Mouse (Mus musculus) midbrain, postnatal 0 days (tissue): Measurements from ENCODE around the gene Gabbr2. TPM values are rescaled to one million over a fixed set of nuclear protein-coding genes. Genes with fewer than 3 reads are reported as not detected.

ENCODE experiments used
- ATAC-seq: fragments of 200-750 bp; cut with Nextera tagmentation; 2 replicates; pipeline ENCODE4 v1.8.0; 2017; ENCODE audit warnings: moderate number of reproducible peaks, mild to moderate bottlenecking, moderate TSS enrichment, moderate library complexity; ENCODE audit not compliant: low FRiP score
- DNase-seq: peaks from one replicate; pipeline ENCODE4 v3.0.0-alpha.2; 2015; ENCODE audit warnings: low spot score
- H3K27ac ChIP-seq: fragments of 300-500 bp; sonication (generic); 2 replicates; pipeline ENCODE4 v1.5.1; 2014; ENCODE audit warnings: low read depth, mild to moderate bottlenecking, low read length, mixed read lengths
- H3K27me3 ChIP-seq: fragments of 300-500 bp; sonication (generic); 2 replicates; pipeline ENCODE4 v1.6.1; 2014; ENCODE audit warnings: low read length, control low read depth, mixed read lengths; ENCODE audit not compliant: insufficient read depth
- H3K36me3 ChIP-seq: fragments of 300-500 bp; sonication (generic); 2 replicates; pipeline ENCODE4 v1.6.1; 2014; ENCODE audit warnings: low read length, control low read depth, mixed read lengths; ENCODE audit not compliant: insufficient read depth
- H3K4me1 ChIP-seq: fragments of 300-500 bp; sonication (generic); 2 replicates; pipeline ENCODE4 v1.6.1; 2014; ENCODE audit warnings: mild to moderate bottlenecking, control low read depth, antibody characterized with exemption, low read length, mixed read lengths; ENCODE audit not compliant: insufficient read depth
- H3K4me2 ChIP-seq: fragments of 300-500 bp; sonication (generic); 2 replicates; pipeline ENCODE4 v1.6.1; 2014; ENCODE audit warnings: low read depth, mild to moderate bottlenecking, low read length, mixed read lengths; ENCODE audit not compliant: poor library complexity, severe bottlenecking
- H3K4me3 ChIP-seq: fragments of 300-500 bp; sonication (generic); 2 replicates; pipeline ENCODE4 v1.5.1; 2014; ENCODE audit warnings: low read depth, mild to moderate bottlenecking, low read length, moderate library complexity
- H3K9ac ChIP-seq: fragments of 300-500 bp; sonication (generic); replicated peaks from 2 replicates; pipeline ENCODE4 v1.6.1; 2014; ENCODE audit warnings: mild to moderate bottlenecking, low read length, moderate library complexity, mixed read lengths; ENCODE audit not compliant: poor library complexity, severe bottlenecking
- H3K9me3 ChIP-seq: fragments of 300-500 bp; sonication (generic); 2 replicates; pipeline ENCODE4 v1.6.1; 2016; ENCODE audit warnings: low read length, control low read depth
- CTCF ChIP-seq: IDR thresholded peaks from 2 replicates; pipeline ENCODE4 v1.5.1; 2016; ENCODE audit warnings: antibody characterized with exemption, mild to moderate bottlenecking
- WGBS: fragments of 180-500 bp; shearing (Covaris S2); extraction: QIAGEN DNeasy Blood & Tissue Kit; methylation state at CpG from one replicate; pipeline ENCODE4 v1.1.7; 2014; 5-methylcytosine and 5-hydroxymethylcytosine counted together
- polyA plus RNA-seq: library from polyadenylated mRNA; unstranded; fragments of >200 nt; fragmentation: Nextera tagmentation; extraction: Ambion mirVana; gene quantifications from 2 replicates; pipeline ENCODE4 v1.2.1, GENCODE M21; 2015
- total RNA-seq: library from RNA; depleted of rRNA; stranded (reverse); fragments of >200 nt; gene quantifications from 2 replicates; pipeline ENCODE4 v1.2.3, GENCODE M21; 2014

Gabbr2 gene
- total and polyA plus RNA-seq, 2 experiments from 2014 or later: 20.5 to 123 TPM

GRCm38 (mm10) chr4:46657116-46657515 lies 334.6 kb downstream of the Gabbr2 start:
- H3K4me1 ChIP-seq: no peaks in the 10 kb centered on the region
- H3K27ac ChIP-seq: no peak overlapping the region
- no peak overlapping the region for H3K9ac ChIP-seq
- 6% methylated on average over 5 of the region's 5 CpGs for WGBS
- H3K4me2 ChIP-seq: no peak overlapping the region
- no peak overlapping the region for H3K4me3 ChIP-seq
- H3K9me3 ChIP-seq: no peaks in the 10 kb centered on the region
- peak; percentile 93 for TF ChIP-seq CTCF
- no peaks in the 10 kb centered on the region for H3K36me3 ChIP-seq
- ATAC-seq (0 out of 2 replicates have a peak, but pooled peaks have one; percentile 38), DNase-seq (peak; percentile 81)
- peaks cover 11% of the 10 kb centered on the region; the same call in 1 of the 2 replicates for H3K27me3 ChIP-seq

GRCm38 (mm10) chr4:46655956-46656355 lies 335.7 kb downstream of the Gabbr2 start:
- WGBS: 81% methylated on average over 2 of the region's 2 CpGs
- H3K27me3 ChIP-seq: peaks cover 22% of the 10 kb centered on the region; the same call in 1 of the 2 replicates
- no peak for ATAC-seq
- H3K4me2 ChIP-seq: no peak overlapping the region
- H3K27ac ChIP-seq: no peak overlapping the region
- H3K9me3 ChIP-seq: no peaks in the 10 kb centered on the region
- no peaks in the 10 kb centered on the region for H3K36me3 ChIP-seq
- H3K4me1 ChIP-seq: no peaks in the 10 kb centered on the region
- H3K4me3 ChIP-seq: no peak overlapping the region
- no peak overlapping the region for H3K9ac ChIP-seq
- no peak for TF ChIP-seq CTCF
- no peak for DNase-seq

- ATAC-seq: no peak
- H3K4me3 ChIP-seq: no peak overlapping the region
- TF ChIP-seq CTCF: no peak
- H3K36me3 ChIP-seq: no peaks in the 10 kb centered on the region
- no peak overlapping the region for H3K4me2 ChIP-seq
- H3K4me1 ChIP-seq: no peaks in the 10 kb centered on the region
- WGBS: 56% methylated on average over 1 of the region's 1 CpGs
- no peak overlapping the region for H3K9ac ChIP-seq
- no peak for DNase-seq
- H3K9me3 ChIP-seq: no peaks in the 10 kb centered on the region
- peaks cover 24% of the 10 kb centered on the region; the same call in 1 of the 2 replicates for H3K27me3 ChIP-seq
- H3K27ac ChIP-seq: no peak overlapping the region
Measured at GRCm38 (mm10) chr4:46655298-46655697, 336.4 kb downstream of the Gabbr2 start.

GRCm38 (mm10) chr4:46650086-46650753 lies 341.5 kb downstream of the Gabbr2 start, which contains the start of gene Tbc1d2:
TSS of gene Tbc1d2 (minus strand) at chr4:46650209.
- ATAC-seq (peak; percentile 95), DNase-seq (peak; percentile 91)
- Histone ChIP-seq H3K36me3 (no peaks in the 10 kb centered on the region), H3K27me3 (peaks cover 40% of the 10 kb centered on the region; the same call in 1 of the 2 replicates), H3K4me1 (no peaks in the 10 kb centered on the region), H3K4me2 (peak within 1 kb of the TSS; percentile 95), H3K27ac (peak within 1 kb of the TSS; percentile 62; the same call in 1 of the 2 replicates), H3K9ac (peak within 1 kb of the TSS; percentile 37), H3K4me3 (peak within 1 kb of the TSS; percentile 73), H3K9me3 (no peaks in the 10 kb centered on the region)
- under 1% methylated on average over 68 of the region's 69 CpGs for WGBS
- TF ChIP-seq CTCF: peak; percentile 50

GRCm38 (mm10) chr4:46649161-46649560 lies 342.5 kb downstream of the Gabbr2 start:
- H3K27ac ChIP-seq: no peak overlapping the region
- WGBS: 62% methylated on average over 4 of the region's 4 CpGs
- ATAC-seq (no peak), DNase-seq (no peak)
- H3K27me3 ChIP-seq: peaks cover 36% of the 10 kb centered on the region; the same call in 1 of the 2 replicates
- peak overlapping the region; percentile 73 for H3K4me3 ChIP-seq
- H3K9me3 ChIP-seq: no peaks in the 10 kb centered on the region
- no peaks in the 10 kb centered on the region for H3K36me3 ChIP-seq
- H3K9ac ChIP-seq: no peak overlapping the region
- H3K4me2 ChIP-seq: peak overlapping the region; percentile 95
- TF ChIP-seq CTCF: no peak
- H3K4me1 ChIP-seq: no peaks in the 10 kb centered on the region

- Histone ChIP-seq H3K27ac (no peak overlapping the region), H3K4me2 (no peak overlapping the region), H3K4me1 (no peaks in the 10 kb centered on the region), H3K4me3 (no peak overlapping the region), H3K36me3 (no peaks in the 10 kb centered on the region), H3K27me3 (peaks cover 11% of the 10 kb centered on the region), H3K9me3 (no peaks in the 10 kb centered on the region), H3K9ac (no peak overlapping the region)
- DNase-seq: no peak
- TF ChIP-seq CTCF: no peak
- WGBS: 87% methylated on average over 8 of the region's 8 CpGs
- ATAC-seq: no peak
Measured at GRCm38 (mm10) chr4:46643676-46644112, 348.0 kb downstream of the Gabbr2 start.
